Mouse (Mus musculus) heart, adult 9 months (tissue): ENCODE measurements around the gene Gm438.
A peak's percentile ranks its signal among the peaks of the same experiment; 100 is the strongest.
"Not testable (repeated sequence)": the region's sequence is repeated elsewhere in the genome, so short reads cannot be mapped to it uniquely, and the experiment has no call there.

Source experiments
- DNase-seq, 2 experiments: peaks; one replicate each; pipeline ENCODE4 v3.0.0; 2022; ENCODE audit warnings: low spot score in 2 of 2

Gene Gm438

DNA sequence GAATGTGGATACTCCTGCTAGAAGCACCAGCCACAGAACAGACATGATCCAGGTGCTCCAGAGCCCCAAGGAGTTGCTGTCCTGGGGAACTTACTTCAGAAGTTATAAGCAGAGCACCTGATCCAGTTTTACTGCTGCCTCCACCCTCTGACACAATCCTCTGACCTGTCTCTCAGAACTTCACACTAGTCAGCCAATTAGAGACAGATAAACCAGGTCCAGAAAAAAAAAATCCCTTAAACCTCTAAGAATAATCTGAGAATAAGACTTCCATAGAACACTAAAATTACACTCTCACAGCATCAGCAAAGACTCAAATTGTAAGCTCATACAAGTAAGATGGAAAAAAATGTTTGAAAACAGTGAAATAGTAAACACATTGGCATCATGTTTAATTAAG is at the start of gene Gm438:
Gene Gm438 (minus strand): TSS at position 101 of the 400 bp plus-strand sequence.
- DNase-seq, result no peak

DNA sequence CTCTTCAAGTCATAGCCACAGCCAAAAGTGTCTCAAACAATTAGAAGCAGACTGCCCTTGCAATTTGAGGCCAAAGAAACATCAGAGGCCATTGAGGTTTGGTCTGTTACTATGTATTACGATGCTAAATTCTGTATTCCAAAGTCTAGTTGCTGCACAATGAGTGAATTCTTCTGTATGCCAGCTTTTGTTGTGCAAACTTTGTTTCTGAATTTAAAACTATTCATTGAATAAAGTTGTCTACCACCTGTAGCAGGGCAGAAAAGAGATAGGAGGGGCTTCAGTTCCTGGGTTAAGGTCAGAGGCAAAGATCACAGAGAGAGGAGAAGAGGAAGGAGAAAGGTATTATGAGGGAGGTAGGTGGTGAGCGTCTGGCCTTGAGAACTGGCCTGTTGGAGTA is 38.3 kb upstream of the Gm438 start:
- no peak for DNase-seq

GRCm38 (mm10) chr4:144823996-144824395 is 37.6 kb upstream of the Gm438 start:
- DNase-seq, result no peak

GRCm38 (mm10) chr4:144807135-144807534 is 20.8 kb upstream of the Gm438 start:
- not testable (repeated sequence) for DNase-seq

DNA sequence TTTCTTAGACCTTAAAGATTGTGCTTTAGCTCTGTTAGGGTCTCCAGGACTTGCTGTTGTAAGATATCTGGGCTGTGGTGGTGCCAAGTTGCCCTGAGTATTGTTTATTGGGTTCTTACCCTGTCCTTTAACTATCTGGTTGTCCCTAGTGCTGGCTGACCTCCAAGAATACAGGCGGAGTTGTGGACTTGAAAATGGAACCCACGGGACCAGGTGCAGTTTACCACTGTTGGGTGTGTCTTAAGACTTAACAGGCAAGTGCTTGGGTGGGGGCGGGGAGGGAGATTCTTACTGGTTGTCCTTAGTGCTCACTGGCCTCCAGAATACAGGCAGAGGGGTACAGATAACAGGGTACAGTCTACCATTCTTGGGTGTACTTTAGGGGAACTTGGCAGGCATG is 17.2 kb upstream of the Gm438 start:
- no peak for DNase-seq

GRCm38 (mm10) chr4:144790141-144790540 is 3.8 kb upstream of the Gm438 start:
- peak; percentile 17 to 50 for DNase-seq

DNA sequence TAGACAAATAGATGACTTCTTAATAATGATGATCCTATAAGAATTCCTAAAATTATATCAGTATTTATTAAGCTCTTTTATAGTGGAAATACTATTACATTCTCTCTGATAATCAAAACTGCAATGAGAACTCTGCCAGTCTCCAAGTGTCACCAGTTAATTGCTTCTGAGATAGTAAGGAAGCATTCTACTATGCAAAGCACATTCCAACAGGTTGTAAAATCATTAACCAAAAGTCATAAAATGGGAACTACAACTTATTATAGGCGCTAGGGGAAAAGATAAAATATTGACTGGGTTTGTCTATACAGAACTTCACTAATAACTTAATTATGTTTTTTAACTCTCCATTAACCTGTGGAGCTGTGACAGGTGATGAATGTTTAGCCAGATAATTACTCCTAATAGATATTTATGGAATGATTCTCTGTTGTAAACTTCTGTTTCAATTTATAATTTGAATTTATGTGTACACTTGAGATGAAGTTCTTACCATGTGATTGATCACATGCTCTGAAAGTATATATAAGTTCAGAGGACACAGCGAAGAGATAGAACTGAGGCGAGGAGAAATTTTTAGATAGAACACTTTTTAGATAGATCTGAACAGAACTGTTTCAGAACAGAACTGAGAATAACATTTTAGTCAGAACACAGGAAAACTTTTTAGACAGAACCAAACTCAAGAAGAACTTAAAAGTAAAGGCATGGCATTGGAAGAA is 3.7 kb downstream of the Gm438 start:
- no peak for DNase-seq

DNA sequence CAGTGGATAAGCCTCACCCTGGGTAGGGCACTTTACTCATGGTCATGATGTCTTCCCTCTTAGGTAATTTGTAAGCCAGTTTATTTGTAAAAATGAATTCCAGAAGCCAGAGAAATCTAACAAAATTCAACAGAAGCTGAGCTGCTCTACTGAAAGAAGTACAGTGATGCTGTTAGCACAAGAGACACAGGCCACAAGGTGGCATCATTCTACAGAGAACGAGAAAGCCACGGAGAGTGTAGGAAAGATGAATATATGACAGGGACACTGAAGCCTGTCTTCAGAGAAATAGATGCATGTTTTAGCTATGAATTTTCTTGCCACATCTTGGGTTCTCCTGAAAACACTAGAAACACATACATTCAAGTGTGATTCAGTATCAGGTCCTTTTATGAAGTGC is 20.7 kb downstream of the Gm438 start:
- peak in 1 of 2 experiments; percentile 17 for DNase-seq

GRCm38 (mm10) chr4:144749139-144749538 is 37.2 kb downstream of the Gm438 start:
- no peak for DNase-seq
